Mouse (Mus musculus) liver, postnatal 0 days (tissue): ENCODE results near the gene Dhx34.

Experiments
- CTCF ChIP-seq: sonication (generic); IDR thresholded peaks from 2 replicates; pipeline ENCODE4 v1.5.1; 2016; ENCODE audit warnings: antibody characterized with exemption, low read depth
- EP300 ChIP-seq: IDR thresholded peaks from 2 replicates; pipeline ENCODE4 v1.6.1; 2016; ENCODE audit warnings: antibody characterized with exemption, low read depth, mild to moderate bottlenecking

- no peak for TF ChIP-seq CTCF
- TF ChIP-seq EP300: no peak
Observed at GRCm38 (mm10) chr7:16158735-16159134, 63.1 kb downstream of the Dhx34 start.
